Mouse (Mus musculus): Measurements from ENCODE around the gene Card19.

Gene Card19

GRCm38 (mm10) chr13:49212711-49213500 lies 2.9 kb downstream of the Card19 start:
- no peaks in the 10 kb centered on the region for H3K36me3 ChIP-seq (ENCODE audit: insufficient read depth, low read length)
- no peak overlapping the region for H3K4me3 ChIP-seq (replicated peaks; ENCODE audit: low read length)
- TF ChIP-seq POU5F1 (IDR thresholded peaks at IDR 0.05; ENCODE audit: borderline replicate concordance, low read length) (no peak), CTCF (conservative IDR thresholded peaks at IDR 0.05; ENCODE audit: low read length) (no peak), NANOG (IDR thresholded peaks at IDR 0.05; ENCODE audit: borderline replicate concordance, low read length) (no peak)
- peaks cover 42% of the 10 kb centered on the region for H3K4me1 ChIP-seq (replicated peaks; ENCODE audit: low read depth, low read length)
- H3K27me3 ChIP-seq (ENCODE audit: insufficient read depth, low read length) = peaks cover 38% of the 10 kb centered on the region
- H3K9me3 ChIP-seq (ENCODE audit: low read length) = no peaks in the 10 kb centered on the region

DNA sequence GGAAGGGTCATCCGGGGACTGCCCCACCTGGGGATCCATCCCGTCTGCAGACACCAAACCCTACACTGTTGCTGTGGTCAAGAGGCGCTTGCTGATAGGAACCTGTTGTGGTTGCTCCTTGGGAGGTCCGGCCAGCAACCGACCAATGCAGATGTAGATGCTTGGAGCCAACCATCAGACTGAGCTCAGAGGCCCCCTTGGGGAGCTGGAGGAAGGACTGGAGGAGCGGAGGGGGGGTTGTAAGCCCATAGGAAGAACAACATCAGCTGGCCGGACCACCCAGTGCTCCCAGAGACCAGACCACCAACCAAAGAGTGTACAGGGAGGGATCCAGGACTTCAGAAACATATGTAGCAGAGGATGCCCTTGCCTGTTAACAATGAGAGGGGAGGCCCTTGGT lies 6.5 kb downstream of the Card19 start:
- TF ChIP-seq NANOG (IDR thresholded peaks at IDR 0.05; ENCODE audit: borderline replicate concordance, low read length) = no peak
- TF ChIP-seq CTCF (conservative IDR thresholded peaks at IDR 0.05; ENCODE audit: low read length) = no peak
- no peak for TF ChIP-seq POU5F1 (IDR thresholded peaks at IDR 0.05; ENCODE audit: borderline replicate concordance, low read length)

DNA sequence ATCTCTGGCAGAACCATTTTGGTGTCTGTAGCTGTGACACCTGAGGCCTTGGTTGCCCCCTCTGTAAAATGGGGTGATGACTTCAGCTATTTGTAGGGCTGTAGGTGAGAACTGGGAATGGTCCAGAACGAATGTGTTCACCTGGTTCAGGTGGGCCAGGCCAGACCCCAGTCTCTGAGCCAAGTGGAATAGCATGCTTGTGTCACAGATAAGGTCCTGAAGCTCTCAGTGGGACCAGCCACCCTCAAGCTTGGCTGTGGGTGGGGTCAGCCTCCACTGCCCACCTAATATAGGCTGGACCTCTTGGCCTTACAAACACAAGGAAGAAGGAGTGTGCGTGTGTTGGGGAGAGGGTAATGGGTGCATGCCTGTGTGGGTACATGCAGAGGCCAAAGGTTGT lies 9.5 kb downstream of the Card19 start:
- H3K4me3 ChIP-seq (replicated peaks; ENCODE audit: low read length) = no peak overlapping the region
- peaks cover 23% of the 10 kb centered on the region for H3K36me3 ChIP-seq (ENCODE audit: insufficient read depth, low read length)
- peaks cover 5% of the 10 kb centered on the region; the same call in 1 of the 2 replicates for H3K27me3 ChIP-seq (ENCODE audit: insufficient read depth, low read length)
- TF ChIP-seq POU5F1 (IDR thresholded peaks at IDR 0.05; ENCODE audit: borderline replicate concordance, low read length) (no peak), NANOG (IDR thresholded peaks at IDR 0.05; ENCODE audit: borderline replicate concordance, low read length) (no peak), CTCF (conservative IDR thresholded peaks at IDR 0.05; ENCODE audit: low read length) (no peak)
- H3K9me3 ChIP-seq (ENCODE audit: low read length) = no peaks in the 10 kb centered on the region
- peaks cover 16% of the 10 kb centered on the region for H3K4me1 ChIP-seq (replicated peaks; ENCODE audit: low read depth, low read length)

More for the DNA sequence above, 6.5 kb downstream of the Card19 start:
- Histone ChIP-seq H3K9me3 (ENCODE audit: low read length) (no peaks in the 10 kb centered on the region), H3K4me1 (replicated peaks; ENCODE audit: low read depth, low read length) (peaks cover 32% of the 10 kb centered on the region), H3K4me3 (replicated peaks; ENCODE audit: low read length) (no peak overlapping the region), H3K27me3 (ENCODE audit: insufficient read depth, low read length) (peaks cover 11% of the 10 kb centered on the region), H3K36me3 (ENCODE audit: insufficient read depth, low read length) (peaks cover 13% of the 10 kb centered on the region)

- Histone ChIP-seq H3K36me3 (ENCODE audit: insufficient read depth, low read length) (peaks cover 23% of the 10 kb centered on the region), H3K9me3 (ENCODE audit: low read length) (no peaks in the 10 kb centered on the region)
These were observed 10.3 kb downstream of the Card19 start for GRCm38 (mm10) chr13:49205381-49205998.

DNA sequence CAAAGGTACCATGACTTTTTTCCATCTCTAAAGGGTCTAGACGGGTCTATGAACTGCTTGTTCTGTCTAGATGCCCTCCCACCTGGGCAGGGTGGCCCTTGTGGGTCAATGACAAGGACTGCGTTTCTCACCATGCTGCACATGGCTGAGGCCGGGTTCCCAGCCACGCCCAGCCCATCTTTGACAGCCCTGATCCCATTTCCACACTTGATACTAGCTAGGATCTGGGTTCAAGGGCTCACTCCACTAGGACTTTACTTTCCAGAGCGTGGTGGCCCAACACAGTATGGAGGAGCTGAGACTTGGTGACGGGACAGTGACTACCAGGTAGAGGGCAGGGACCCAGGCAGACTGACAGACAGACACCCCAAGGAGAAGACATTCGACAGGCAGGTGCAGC lies 13.3 kb downstream of the Card19 start:
- H3K4me1 ChIP-seq (replicated peaks; ENCODE audit: low read depth, low read length) = peaks cover 17% of the 10 kb centered on the region
- peaks cover 12% of the 10 kb centered on the region for H3K27me3 ChIP-seq (ENCODE audit: insufficient read depth, low read length)
- no peak overlapping the region for H3K4me3 ChIP-seq (replicated peaks; ENCODE audit: low read length)
- TF ChIP-seq POU5F1 (IDR thresholded peaks at IDR 0.05; ENCODE audit: borderline replicate concordance, low read length) = no peak
- no peak for TF ChIP-seq CTCF (conservative IDR thresholded peaks at IDR 0.05; ENCODE audit: low read length)
- no peak for TF ChIP-seq NANOG (IDR thresholded peaks at IDR 0.05; ENCODE audit: borderline replicate concordance, low read length)
- no peaks in the 10 kb centered on the region for H3K9me3 ChIP-seq (ENCODE audit: low read length)
- peaks cover 23% of the 10 kb centered on the region for H3K36me3 ChIP-seq (ENCODE audit: insufficient read depth, low read length)

More at GRCm38 (mm10) chr13:49205381-49205998, 10.3 kb downstream of the Card19 start:
- peaks cover 20% of the 10 kb centered on the region for H3K4me1 ChIP-seq (replicated peaks; ENCODE audit: low read depth, low read length)
- no peak overlapping the region for H3K4me3 ChIP-seq (replicated peaks; ENCODE audit: low read length)
- TF ChIP-seq NANOG (IDR thresholded peaks at IDR 0.05; ENCODE audit: borderline replicate concordance, low read length) (no peak), CTCF (conservative IDR thresholded peaks at IDR 0.05; ENCODE audit: low read length) (peak; percentile 71)
- H3K27me3 ChIP-seq (ENCODE audit: insufficient read depth, low read length) = peaks cover 5% of the 10 kb centered on the region; the same call in 1 of the 2 replicates

DNA sequence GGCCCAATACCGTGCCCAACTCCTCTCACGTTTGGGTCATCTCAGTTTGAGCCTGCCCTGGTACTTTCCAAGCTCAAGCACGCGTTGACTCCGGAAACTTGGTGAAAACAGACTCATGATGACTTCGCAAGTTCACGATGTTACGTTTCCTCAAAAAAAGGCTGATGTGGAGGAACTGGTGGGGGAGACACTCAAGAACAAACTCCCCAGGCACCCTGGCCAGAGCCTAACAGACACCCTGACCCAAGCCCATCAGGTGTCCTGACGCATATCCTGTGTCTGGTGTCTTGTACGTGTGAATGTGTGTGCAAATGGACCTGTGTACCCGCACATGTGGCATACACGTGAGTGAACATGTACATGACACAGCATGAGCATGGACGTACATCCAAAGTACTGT lies 15.1 kb downstream of the Card19 start:
- Histone ChIP-seq H3K4me3 (replicated peaks; ENCODE audit: low read length) (no peak overlapping the region), H3K36me3 (ENCODE audit: insufficient read depth, low read length) (peaks cover 24% of the 10 kb centered on the region), H3K4me1 (replicated peaks; ENCODE audit: low read depth, low read length) (peaks cover 14% of the 10 kb centered on the region), H3K27me3 (ENCODE audit: insufficient read depth, low read length) (peaks cover 12% of the 10 kb centered on the region), H3K9me3 (ENCODE audit: low read length) (no peaks in the 10 kb centered on the region)
- no peak for TF ChIP-seq NANOG (IDR thresholded peaks at IDR 0.05; ENCODE audit: borderline replicate concordance, low read length)

DNA sequence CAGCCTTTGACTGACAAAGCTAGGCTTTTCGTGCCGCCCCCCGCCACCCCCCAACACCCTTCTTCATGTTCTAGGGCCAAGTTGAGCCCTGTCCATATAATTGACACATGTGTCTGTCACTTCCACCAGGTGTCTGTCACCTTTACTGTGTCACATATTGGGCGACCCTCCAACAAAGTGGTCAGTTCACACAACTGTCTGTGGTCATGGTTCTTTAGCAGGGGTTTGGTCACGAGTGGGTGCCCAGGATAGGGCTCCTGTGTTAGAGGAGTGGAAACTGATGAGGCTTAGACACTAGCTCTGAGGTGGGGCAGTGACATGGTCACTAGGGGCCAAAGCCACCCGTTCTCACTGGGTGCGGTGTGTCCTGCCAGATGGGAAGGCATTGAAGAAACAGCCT lies 15.9 kb downstream of the Card19 start:
- H3K9me3 ChIP-seq (ENCODE audit: low read length) = no peaks in the 10 kb centered on the region
- no peak overlapping the region for H3K4me3 ChIP-seq (replicated peaks; ENCODE audit: low read length)
- H3K36me3 ChIP-seq (ENCODE audit: insufficient read depth, low read length) = peaks cover 31% of the 10 kb centered on the region

DNA sequence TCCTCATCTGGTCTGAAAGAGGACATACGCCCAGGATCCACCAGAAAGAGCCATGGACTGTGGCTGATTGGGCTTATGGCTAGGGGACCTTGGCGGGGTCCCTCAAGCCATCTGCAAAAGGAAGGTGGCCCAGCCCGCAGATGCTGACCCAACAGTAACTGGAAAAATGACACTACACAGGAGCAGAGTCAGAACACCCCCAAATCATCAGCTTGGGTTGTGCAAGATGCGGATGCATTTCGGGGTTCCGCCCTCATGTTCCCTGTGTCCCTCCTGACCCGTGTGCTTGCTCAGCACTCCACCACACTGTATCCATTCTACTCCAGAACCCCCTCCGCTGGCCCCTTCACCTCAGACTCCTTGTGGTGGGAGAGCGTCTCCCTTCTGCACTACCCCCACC lies 17.1 kb downstream of the Card19 start:
- H3K4me3 ChIP-seq (replicated peaks; ENCODE audit: low read length) = no peak overlapping the region
- no peaks in the 10 kb centered on the region for H3K9me3 ChIP-seq (ENCODE audit: low read length)
- H3K4me1 ChIP-seq (replicated peaks; ENCODE audit: low read depth, low read length) = peaks cover 5% of the 10 kb centered on the region
- H3K36me3 ChIP-seq (ENCODE audit: insufficient read depth, low read length) = peaks cover 27% of the 10 kb centered on the region
- peaks cover 8% of the 10 kb centered on the region for H3K27me3 ChIP-seq (ENCODE audit: insufficient read depth, low read length)
- TF ChIP-seq NANOG (IDR thresholded peaks at IDR 0.05; ENCODE audit: borderline replicate concordance, low read length) (no peak), CTCF (conservative IDR thresholded peaks at IDR 0.05; ENCODE audit: low read length) (no peak), POU5F1 (IDR thresholded peaks at IDR 0.05; ENCODE audit: borderline replicate concordance, low read length) (no peak)

More for the DNA sequence above, 15.9 kb downstream of the Card19 start:
- H3K27me3 ChIP-seq (ENCODE audit: insufficient read depth, low read length) = peaks cover 12% of the 10 kb centered on the region
- peaks cover 7% of the 10 kb centered on the region for H3K4me1 ChIP-seq (replicated peaks; ENCODE audit: low read depth, low read length)
- TF ChIP-seq POU5F1 (IDR thresholded peaks at IDR 0.05; ENCODE audit: borderline replicate concordance, low read length) (no peak), NANOG (IDR thresholded peaks at IDR 0.05; ENCODE audit: borderline replicate concordance, low read length) (no peak), CTCF (conservative IDR thresholded peaks at IDR 0.05; ENCODE audit: low read length) (no peak)
